Mouse (Mus musculus): Measurements from ENCODE around the gene Ubl5. TPM values are rescaled to one million over a fixed set of nuclear protein-coding genes. Genes with fewer than 3 reads are reported as not detected.
"Not testable (repeated sequence)": the region's sequence is repeated elsewhere in the genome, so short reads cannot be mapped to it uniquely, and the experiment has no call there.

The Ubl5 gene
- polyA plus RNA-seq (2016; fragmentation: Nextera tagmentation; extraction: Ambion mirVana): 285 and 287 TPM in 2 replicates

GRCm38 (mm10) chr9:20642101-20642895 is at the start of gene Ubl5:
Ubl5 (plus strand) TSS chr9:20642878.
- Histone ChIP-seq H3K4me1 (peaks cover 24% of the 10 kb centered on the region), H3K9me3 (no peaks in the 10 kb centered on the region), H3K4me3 (peak within 1 kb of the TSS; percentile 93), H3K27me3 (ENCODE audit: insufficient read depth, poor library complexity, severe bottlenecking) (no peaks in the 10 kb centered on the region), H3K36me3 (peaks cover 31% of the 10 kb centered on the region), H3K27ac (peak within 1 kb of the TSS; percentile 93)
- WGBS: under 1% methylated on average over 51 of the region's 51 CpGs
- DNase-seq (ENCODE audit: low spot score): peak; percentile 99

DNA sequence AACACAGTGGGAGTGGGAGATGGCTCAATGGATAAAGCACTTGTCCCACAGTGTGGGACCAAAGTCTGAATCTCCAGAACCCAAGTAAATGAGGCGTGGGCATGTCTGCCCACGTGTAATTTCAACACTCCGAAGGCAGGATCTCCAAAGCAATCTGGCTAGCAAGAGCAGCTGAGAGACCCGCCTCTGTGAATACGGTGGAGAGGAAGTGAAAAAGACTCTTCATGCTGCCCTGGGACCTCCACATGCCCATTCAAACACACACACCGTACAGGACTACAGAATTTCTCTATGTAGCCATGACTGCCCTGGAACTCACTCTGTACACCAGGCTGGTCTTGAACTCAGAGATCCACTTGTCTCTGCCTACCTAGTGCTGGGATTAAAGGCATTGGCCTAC is 41.4 kb upstream of the Ubl5 start:
- no peaks in the 10 kb centered on the region for H3K4me1 ChIP-seq
- 71% methylated on average over 6 of the region's 6 CpGs for WGBS
- H3K27me3 ChIP-seq (ENCODE audit: insufficient read depth, poor library complexity, severe bottlenecking): no peaks in the 10 kb centered on the region
- H3K27ac ChIP-seq: no peak overlapping the region
- H3K4me3 ChIP-seq: no peak overlapping the region
- no peak for DNase-seq (ENCODE audit: low spot score)
- no peaks in the 10 kb centered on the region for H3K9me3 ChIP-seq
- H3K36me3 ChIP-seq: peaks cover 11% of the 10 kb centered on the region

GRCm38 (mm10) chr9:20606269-20606668 is 36.4 kb upstream of the Ubl5 start:
- Histone ChIP-seq H3K9me3 (no peaks in the 10 kb centered on the region), H3K36me3 (peaks cover 7% of the 10 kb centered on the region; the same call in 1 of the 2 replicates), H3K27ac (no peak overlapping the region), H3K4me1 (no peaks in the 10 kb centered on the region), H3K27me3 (ENCODE audit: insufficient read depth, poor library complexity, severe bottlenecking) (no peaks in the 10 kb centered on the region), H3K4me3 (peak overlapping the region; percentile 83; the same call in 1 of the 2 replicates)
- DNase-seq (ENCODE audit: low spot score): no peak
- 91% methylated on average over 1 of the region's 1 CpGs for whole genome bisulfite sequencing

DNA sequence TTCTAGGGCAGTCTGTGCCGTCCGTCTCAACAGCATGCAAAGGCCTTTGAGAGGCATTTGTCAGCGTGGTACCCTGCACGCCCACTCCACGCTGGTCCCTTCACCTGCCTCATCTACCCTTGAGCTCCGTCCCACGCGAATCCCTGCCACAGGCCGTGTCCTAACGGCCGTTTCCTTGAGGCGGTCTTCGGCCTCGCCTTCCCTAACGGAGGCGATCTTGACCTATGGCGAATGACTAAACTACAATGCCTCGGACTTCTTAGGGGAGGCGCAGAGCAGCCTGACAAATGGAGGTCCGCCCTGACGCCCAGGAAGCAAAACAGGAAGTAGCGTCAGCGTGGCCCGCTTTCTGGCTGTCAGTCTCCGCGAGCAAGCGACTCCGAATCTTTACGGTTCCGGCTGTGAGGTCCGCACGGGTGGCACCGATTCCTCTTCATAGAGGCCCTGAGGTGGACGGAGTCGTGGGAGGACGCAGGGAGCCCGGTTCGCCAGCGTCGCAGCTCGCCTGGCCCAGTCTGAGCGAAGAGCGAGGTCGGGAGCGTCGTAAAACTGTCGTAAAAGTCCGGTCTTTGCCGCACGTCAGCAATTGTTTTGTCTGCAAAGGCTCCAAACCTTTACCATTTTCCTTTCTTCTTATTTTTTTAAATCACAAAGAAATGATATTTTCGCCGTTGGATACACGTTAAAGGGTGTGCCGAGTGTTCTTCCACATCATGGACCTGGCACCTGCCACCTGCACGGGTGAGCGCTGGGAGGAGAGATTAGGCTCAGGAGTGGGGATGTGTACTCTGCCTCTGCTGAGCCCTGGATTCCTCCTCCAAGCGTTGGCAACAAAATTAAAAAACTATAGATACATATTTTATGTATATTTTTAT is 35.3 kb upstream of the Ubl5 start:
- H3K27me3 ChIP-seq (ENCODE audit: insufficient read depth, poor library complexity, severe bottlenecking): no peaks in the 10 kb centered on the region
- H3K9me3 ChIP-seq: no peaks in the 10 kb centered on the region
- WGBS: under 1% methylated on average over 57 of the region's 57 CpGs
- H3K4me1 ChIP-seq: no peaks in the 10 kb centered on the region
- peaks cover 7% of the 10 kb centered on the region; the same call in 1 of the 2 replicates for H3K36me3 ChIP-seq
- peak overlapping the region; percentile 99 for H3K27ac ChIP-seq
- peak; percentile 96 for DNase-seq (ENCODE audit: low spot score)
- H3K4me3 ChIP-seq: peak overlapping the region; percentile 83

- H3K36me3 ChIP-seq: peaks cover 7% of the 10 kb centered on the region; the same call in 1 of the 2 replicates
- no peak for DNase-seq (ENCODE audit: low spot score)
- no peak overlapping the region for H3K4me3 ChIP-seq
- H3K4me1 ChIP-seq: no peaks in the 10 kb centered on the region
- no peaks in the 10 kb centered on the region for H3K27me3 ChIP-seq (ENCODE audit: insufficient read depth, poor library complexity, severe bottlenecking)
- H3K9me3 ChIP-seq: no peaks in the 10 kb centered on the region
- 76% methylated on average over 5 of the region's 5 CpGs for WGBS
- H3K27ac ChIP-seq: no peak overlapping the region
Observed at GRCm38 (mm10) chr9:20609831-20610464, 32.7 kb upstream of the Ubl5 start.

DNA sequence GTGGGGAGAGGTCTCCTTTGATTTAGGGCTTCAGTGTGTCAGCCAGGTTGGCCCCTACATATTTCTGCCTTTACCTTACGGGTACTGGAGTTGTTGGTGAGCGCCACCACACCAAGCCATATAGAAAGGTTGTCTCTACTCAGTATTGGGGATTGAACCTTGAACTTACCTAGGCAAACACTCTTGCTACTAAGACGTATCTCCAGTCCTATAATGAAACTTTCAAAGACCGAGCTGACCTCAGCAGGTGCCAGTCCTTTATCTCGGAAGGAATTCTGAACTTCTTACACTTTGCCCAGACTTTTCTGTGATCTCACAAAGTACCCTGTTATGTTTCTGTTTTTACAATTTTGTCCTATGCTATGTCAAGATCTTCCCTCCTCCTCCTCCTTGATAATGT is 30.7 kb upstream of the Ubl5 start:
- H3K36me3 ChIP-seq: peaks cover 7% of the 10 kb centered on the region; the same call in 1 of the 2 replicates
- no peak overlapping the region for H3K27ac ChIP-seq
- H3K27me3 ChIP-seq (ENCODE audit: insufficient read depth, poor library complexity, severe bottlenecking): no peaks in the 10 kb centered on the region
- WGBS: 80% methylated on average over 5 of the region's 5 CpGs
- H3K4me1 ChIP-seq: no peaks in the 10 kb centered on the region
- DNase-seq (ENCODE audit: low spot score): no peak
- no peak overlapping the region for H3K4me3 ChIP-seq
- H3K9me3 ChIP-seq: no peaks in the 10 kb centered on the region

DNA sequence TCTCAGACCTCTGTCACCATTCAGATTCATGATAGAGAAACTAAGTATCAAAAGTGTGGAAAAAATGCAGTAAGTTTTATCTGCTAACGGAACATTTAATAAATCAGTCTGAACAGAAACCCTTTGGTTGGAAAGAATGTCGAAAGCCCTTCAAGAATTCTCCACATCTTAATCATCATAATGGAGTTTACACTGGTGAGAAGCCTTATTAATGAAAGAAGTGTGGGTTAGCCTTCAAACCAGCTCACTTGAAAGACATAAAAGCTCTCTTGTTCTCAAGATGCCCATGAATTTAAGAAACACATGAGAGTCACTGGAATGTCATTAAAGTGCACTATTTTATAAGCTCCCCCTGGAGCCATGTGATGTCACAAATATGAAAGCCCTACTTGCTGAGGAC is 26.0 kb upstream of the Ubl5 start:
- Histone ChIP-seq H3K27me3 (ENCODE audit: insufficient read depth, poor library complexity, severe bottlenecking) (no peaks in the 10 kb centered on the region), H3K36me3 (no peaks in the 10 kb centered on the region), H3K27ac (no peak overlapping the region), H3K4me3 (no peak overlapping the region), H3K4me1 (no peaks in the 10 kb centered on the region), H3K9me3 (no peaks in the 10 kb centered on the region)
- no peak for DNase-seq (ENCODE audit: low spot score)
- WGBS: 83% methylated on average over 2 of the region's 2 CpGs

DNA sequence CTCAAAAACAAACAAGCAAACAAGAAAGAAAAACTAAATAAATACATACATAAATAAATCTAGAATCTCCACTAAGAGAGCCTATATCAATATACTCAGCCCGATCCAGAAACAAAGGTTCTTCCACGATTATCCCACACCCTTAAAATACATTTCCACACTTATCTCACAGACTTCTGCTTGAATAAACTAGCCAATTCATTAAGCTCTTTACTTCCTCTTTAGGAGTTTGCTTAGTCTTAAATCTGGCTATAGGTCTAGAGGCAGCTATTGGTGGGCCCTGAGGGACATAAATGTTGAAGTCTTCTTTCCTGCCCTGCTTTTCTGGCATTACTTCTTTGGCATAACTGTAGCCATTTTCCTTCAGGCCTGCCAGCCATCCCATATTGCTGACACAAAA is 11.3 kb upstream of the Ubl5 start:
- no peaks in the 10 kb centered on the region for H3K9me3 ChIP-seq
- H3K36me3 ChIP-seq: no peaks in the 10 kb centered on the region
- H3K27me3 ChIP-seq (ENCODE audit: insufficient read depth, poor library complexity, severe bottlenecking): no peaks in the 10 kb centered on the region
- 87% methylated on average over 2 of the region's 2 CpGs for WGBS
- no peak overlapping the region for H3K27ac ChIP-seq
- no peak overlapping the region for H3K4me3 ChIP-seq
- DNase-seq (ENCODE audit: low spot score): no peak
- no peaks in the 10 kb centered on the region for H3K4me1 ChIP-seq

DNA sequence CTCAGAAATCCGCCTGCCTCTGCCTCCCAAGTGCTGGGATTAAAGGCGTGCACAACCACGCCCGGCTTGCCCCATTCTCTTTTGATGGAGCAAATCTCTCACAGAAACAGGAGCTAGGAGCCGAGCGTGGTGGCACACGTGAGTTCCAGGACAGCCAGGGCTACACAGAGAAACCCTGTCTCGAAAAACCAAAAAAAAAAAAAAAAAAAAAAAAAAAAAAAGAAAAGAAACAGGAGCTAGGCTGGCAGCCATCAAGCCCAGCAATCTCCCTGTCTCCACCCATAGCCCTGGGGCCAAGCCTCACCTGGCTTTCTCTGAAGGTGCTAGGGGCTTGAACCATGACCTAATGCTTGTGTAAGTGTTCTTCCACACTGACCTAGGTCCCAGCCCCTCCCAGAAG is 7.0 kb upstream of the Ubl5 start:
- not testable (repeated sequence) for DNase-seq (ENCODE audit: low spot score); H3K4me1 ChIP-seq; H3K27ac ChIP-seq; H3K9me3 ChIP-seq; H3K4me3 ChIP-seq; H3K27me3 ChIP-seq (ENCODE audit: insufficient read depth, poor library complexity, severe bottlenecking)
- H3K36me3 ChIP-seq: peaks cover 26% of the 10 kb centered on the region
- WGBS: 90% methylated on average over 8 of the region's 8 CpGs

GRCm38 (mm10) chr9:20636256-20636655 is 6.4 kb upstream of the Ubl5 start:
- peaks cover 26% of the 10 kb centered on the region for H3K36me3 ChIP-seq
- H3K4me1 ChIP-seq: peaks cover 15% of the 10 kb centered on the region
- no peaks in the 10 kb centered on the region for H3K9me3 ChIP-seq
- WGBS: 72% methylated on average over 3 of the region's 3 CpGs
- H3K27ac ChIP-seq: no peak overlapping the region
- H3K4me3 ChIP-seq: no peak overlapping the region
- no peak for DNase-seq (ENCODE audit: low spot score)
- no peaks in the 10 kb centered on the region for H3K27me3 ChIP-seq (ENCODE audit: insufficient read depth, poor library complexity, severe bottlenecking)

GRCm38 (mm10) chr9:20636790-20637189 is 5.9 kb upstream of the Ubl5 start:
- peaks cover 18% of the 10 kb centered on the region for H3K4me1 ChIP-seq
- WGBS: 71% methylated on average over 2 of the region's 2 CpGs
- no peaks in the 10 kb centered on the region for H3K9me3 ChIP-seq
- no peaks in the 10 kb centered on the region for H3K27me3 ChIP-seq (ENCODE audit: insufficient read depth, poor library complexity, severe bottlenecking)
- no peak overlapping the region for H3K27ac ChIP-seq
- DNase-seq (ENCODE audit: low spot score): no peak
- no peak overlapping the region for H3K4me3 ChIP-seq
- H3K36me3 ChIP-seq: peaks cover 26% of the 10 kb centered on the region

- WGBS: 91% methylated on average over 19 of the region's 19 CpGs
- Histone ChIP-seq H3K27ac (no peak overlapping the region), H3K27me3 (ENCODE audit: insufficient read depth, poor library complexity, severe bottlenecking) (no peaks in the 10 kb centered on the region), H3K9me3 (no peaks in the 10 kb centered on the region), H3K36me3 (peaks cover 26% of the 10 kb centered on the region), H3K4me3 (no peak overlapping the region), H3K4me1 (peaks cover 19% of the 10 kb centered on the region)
- no peak for DNase-seq (ENCODE audit: low spot score)
Observed at GRCm38 (mm10) chr9:20638552-20638951, 4.1 kb upstream of the Ubl5 start.

- WGBS: 92% methylated on average over 4 of the region's 4 CpGs
- no peak overlapping the region for H3K4me3 ChIP-seq
- no peaks in the 10 kb centered on the region for H3K27me3 ChIP-seq (ENCODE audit: insufficient read depth, poor library complexity, severe bottlenecking)
- H3K9me3 ChIP-seq: no peaks in the 10 kb centered on the region
- no peak overlapping the region for H3K27ac ChIP-seq
- no peak for DNase-seq (ENCODE audit: low spot score)
- H3K4me1 ChIP-seq: peaks cover 24% of the 10 kb centered on the region
- peaks cover 26% of the 10 kb centered on the region for H3K36me3 ChIP-seq
Observed at GRCm38 (mm10) chr9:20639486-20639885, 3.2 kb upstream of the Ubl5 start.

Data from heart, embryonic 10.5 days (tissue).